Mouse (Mus musculus): ENCODE measurements around the gene Sall1.

Gene Sall1

GRCm38 (mm10) chr8:89043940-89044339, at the start of gene Sall1:
Gene Sall1, minus strand, starts transcription at chr8:89044162.
- no peak for DNase-seq (ENCODE audit: low read depth in 2 of 2, low spot score in 2 of 2)

GRCm38 (mm10) chr8:89089916-89090315, 46.0 kb upstream of the Sall1 start:
- no peak for DNase-seq (ENCODE audit: low read depth in 2 of 2, low spot score in 2 of 2)

DNA sequence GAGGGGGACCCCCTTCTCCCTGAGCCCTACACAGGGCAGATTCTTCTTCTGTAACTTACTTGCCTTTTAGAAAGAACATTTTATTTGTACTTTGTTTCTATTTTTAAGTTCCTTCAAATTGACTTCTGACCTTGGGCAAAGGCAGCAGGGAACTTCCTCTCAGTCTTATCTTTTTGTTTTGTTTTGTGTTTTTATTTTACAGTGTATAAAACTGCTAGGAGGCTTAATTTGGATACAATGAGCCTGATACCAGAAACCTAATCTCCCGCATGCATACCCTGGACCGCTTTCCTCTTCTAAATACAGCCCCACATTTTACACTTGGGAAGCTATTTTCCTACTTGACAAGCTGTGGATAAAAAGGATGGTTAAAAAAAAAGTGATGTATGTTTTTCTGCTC, 35.2 kb upstream of the Sall1 start:
- DNase-seq (ENCODE audit: low read depth in 2 of 2, low spot score in 2 of 2), result no peak

GRCm38 (mm10) chr8:89072968-89073382, 29.0 kb upstream of the Sall1 start:
- no peak for DNase-seq (ENCODE audit: low read depth in 2 of 2, low spot score in 2 of 2)

DNA sequence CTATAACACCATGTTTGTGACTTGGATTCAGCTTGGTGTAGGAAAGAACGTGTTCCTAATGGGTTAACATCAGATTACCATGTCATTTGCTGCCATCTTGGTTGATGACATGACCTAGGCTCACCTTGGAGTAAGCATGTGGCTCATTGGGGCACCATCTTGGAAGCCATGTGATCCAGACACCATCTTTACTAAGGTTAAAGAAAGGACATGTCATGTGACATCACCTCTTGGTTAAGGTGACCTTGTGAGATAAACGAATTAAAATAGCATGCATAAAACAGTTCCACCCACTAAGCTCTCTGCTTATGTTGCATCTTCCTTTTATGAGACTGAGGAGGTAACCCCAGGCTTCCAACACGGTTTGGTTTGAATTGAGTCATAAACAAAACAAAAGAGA, 23.5 kb upstream of the Sall1 start:
- no peak for DNase-seq (ENCODE audit: low read depth in 2 of 2, low spot score in 2 of 2)

- no peak for DNase-seq (ENCODE audit: low read depth in 2 of 2, low spot score in 2 of 2)
Measured at GRCm38 (mm10) chr8:89064042-89064441, 20.1 kb upstream of the Sall1 start.

- DNase-seq (ENCODE audit: low read depth in 2 of 2, low spot score in 2 of 2), result no peak
Measured at GRCm38 (mm10) chr8:89063366-89064040, 19.5 kb upstream of the Sall1 start.

GRCm38 (mm10) chr8:89060717-89061116, 16.8 kb upstream of the Sall1 start:
- no peak for DNase-seq (ENCODE audit: low read depth in 2 of 2, low spot score in 2 of 2)

GRCm38 (mm10) chr8:89059507-89059906, 15.5 kb upstream of the Sall1 start:
- DNase-seq (ENCODE audit: low read depth in 2 of 2, low spot score in 2 of 2), result no peak

DNA sequence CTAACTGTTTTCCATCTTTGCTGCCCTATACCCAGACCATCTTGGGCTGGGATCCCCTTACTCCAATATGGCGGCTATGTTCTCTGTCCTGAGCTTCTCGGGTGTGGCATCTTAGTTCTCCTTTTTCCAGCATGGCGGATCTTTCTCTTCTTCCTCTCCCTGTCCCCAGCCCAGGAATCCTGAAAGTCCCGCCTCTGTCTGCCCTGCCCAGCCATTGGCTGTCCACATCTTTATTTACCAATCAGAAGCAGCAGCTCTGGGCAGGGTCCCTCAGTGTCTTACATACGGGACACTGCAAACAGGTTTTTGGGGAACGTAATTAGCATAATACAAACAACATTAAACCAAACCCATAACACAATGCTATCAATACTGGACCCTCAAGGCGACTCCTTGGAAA, 8.9 kb upstream of the Sall1 start:
- no peak for DNase-seq (ENCODE audit: low read depth in 2 of 2, low spot score in 2 of 2)

GRCm38 (mm10) chr8:89046639-89047348, 2.8 kb upstream of the Sall1 start:
- no peak for DNase-seq (ENCODE audit: low read depth in 2 of 2, low spot score in 2 of 2)

DNA sequence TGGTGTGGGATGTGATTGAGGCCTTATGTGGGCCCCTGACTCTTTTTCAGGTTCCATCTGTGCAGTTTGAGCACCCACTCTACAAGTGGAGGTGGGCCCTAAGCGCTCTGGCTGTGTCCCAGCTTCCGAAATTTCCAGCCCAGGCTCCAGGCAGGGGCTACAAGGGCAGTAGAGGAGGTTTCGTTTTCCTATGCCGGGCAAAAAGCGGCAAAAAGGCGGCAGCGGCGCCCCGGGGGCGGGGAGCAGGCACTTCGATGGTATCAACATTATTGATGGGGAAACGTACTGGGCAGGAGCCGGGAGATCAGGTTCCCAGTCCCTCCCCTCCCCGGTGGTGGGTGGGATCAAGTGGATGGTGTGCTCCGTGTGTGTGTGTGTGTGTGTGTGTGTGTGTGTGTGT, 2.3 kb upstream of the Sall1 start:
- DNase-seq (ENCODE audit: low read depth in 2 of 2, low spot score in 2 of 2), result no peak

DNA sequence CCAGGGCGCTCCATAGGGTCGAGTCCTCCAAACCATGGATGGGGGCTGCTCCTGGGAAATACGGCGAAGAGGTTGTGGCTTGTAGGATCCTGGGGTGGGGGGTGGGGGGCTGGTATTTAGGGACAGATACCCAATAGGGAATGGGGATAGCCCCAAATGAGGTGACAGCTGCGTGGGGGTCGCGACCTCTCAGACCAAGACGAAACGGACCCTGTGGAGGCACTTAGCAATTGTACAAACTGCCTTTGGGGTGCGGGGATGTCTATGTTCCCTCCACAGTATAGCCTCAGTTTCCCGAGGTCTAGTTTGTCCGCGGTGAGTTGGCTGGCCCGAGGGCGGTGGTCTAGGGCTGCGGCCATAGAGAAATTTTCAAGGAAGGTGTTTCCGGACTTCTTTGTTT, 1.8 kb upstream of the Sall1 start:
- DNase-seq (ENCODE audit: low read depth in 2 of 2, low spot score in 2 of 2), result no peak

GRCm38 (mm10) chr8:89045218-89045601, 1.2 kb upstream of the Sall1 start:
- DNase-seq (ENCODE audit: low read depth in 2 of 2, low spot score in 2 of 2), result no peak

GRCm38 (mm10) chr8:89044511-89045217, 702 bp upstream of the Sall1 start:
- DNase-seq (ENCODE audit: low read depth in 2 of 2, low spot score in 2 of 2), result no peak

DNA sequence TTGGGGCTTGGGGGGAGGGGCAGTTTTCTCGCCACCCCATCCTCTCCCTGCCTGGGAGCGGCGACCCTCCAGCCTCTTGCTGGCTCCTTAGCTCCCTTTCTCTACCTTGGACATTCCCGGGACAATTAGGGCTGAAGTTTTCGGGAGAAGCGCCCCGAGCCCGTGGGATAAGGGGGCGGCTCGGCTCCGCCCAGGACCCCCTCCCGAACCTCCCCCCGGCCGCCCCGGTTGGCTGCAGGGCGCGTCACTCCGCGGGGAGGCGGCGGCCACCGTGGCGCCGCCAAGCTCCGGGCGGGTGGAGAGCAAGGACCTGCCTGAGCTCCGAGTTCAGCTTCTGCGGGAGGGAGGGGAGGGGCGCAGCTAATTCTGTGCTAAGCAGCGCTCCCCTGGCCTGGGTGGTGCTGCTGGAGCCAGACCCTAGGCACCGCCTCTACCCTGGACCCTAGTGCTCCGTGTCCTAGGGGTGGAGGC, 556 bp downstream of the Sall1 start:
- no peak for DNase-seq (ENCODE audit: low read depth in 2 of 2, low spot score in 2 of 2)

- DNase-seq (ENCODE audit: low read depth in 2 of 2, low spot score in 2 of 2), result no peak
Measured at GRCm38 (mm10) chr8:89042560-89043370, 1.2 kb downstream of the Sall1 start.

DNA sequence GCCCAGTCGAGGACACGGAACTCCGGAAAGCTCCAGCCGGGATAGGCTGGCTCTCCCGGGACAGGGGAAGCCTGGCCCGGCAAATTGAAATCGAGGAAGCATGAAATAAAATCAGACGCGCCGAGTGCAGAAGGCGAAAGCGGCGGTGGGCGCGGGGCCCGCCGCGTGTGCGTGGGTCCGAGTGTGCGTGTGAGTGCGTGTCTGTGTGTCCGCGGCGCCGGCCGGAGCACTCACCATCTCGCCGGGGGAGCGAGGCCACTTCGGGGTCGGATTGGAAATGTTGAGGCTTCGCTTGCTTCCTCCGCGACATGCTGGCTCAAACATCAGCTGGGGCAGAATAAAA, 1.9 kb downstream of the Sall1 start:
- no peak for DNase-seq (ENCODE audit: low read depth in 2 of 2, low spot score in 2 of 2)

GRCm38 (mm10) chr8:89041421-89042117, 2.4 kb downstream of the Sall1 start:
- no peak for DNase-seq (ENCODE audit: low read depth in 2 of 2, low spot score in 2 of 2)

DNA sequence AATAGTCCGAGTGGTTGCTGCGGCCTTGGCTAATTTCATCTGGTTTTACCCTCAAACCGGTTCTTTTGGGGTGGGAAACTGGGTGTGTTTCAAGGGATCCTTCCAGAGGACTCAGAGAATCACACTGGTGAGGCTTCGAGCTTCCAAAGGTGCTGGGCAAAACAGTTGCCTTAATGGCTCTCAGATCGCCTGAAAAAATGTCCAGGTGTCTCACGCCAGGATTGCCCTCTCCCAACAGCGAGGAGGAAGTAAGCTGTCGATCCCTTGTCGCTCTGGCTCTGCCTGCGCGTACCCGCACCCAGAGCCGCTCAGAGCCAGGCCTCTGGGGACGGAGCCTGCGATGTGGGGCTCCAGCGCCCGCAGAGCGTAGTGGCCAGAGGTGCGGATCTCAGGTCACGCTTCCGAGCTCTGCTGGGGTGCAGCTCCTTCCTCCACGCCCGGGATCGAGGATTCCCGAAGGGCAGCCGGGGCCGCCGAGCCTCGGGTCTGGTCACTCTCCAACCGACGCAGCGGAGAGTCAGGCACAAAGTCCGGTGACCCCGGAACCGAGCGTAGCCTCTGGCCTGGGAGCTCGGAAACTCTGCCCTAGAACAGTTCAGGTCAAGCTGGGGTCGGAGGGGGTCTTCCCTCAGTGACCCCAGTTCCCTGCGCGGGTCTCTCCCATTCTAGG, 3.1 kb downstream of the Sall1 start:
- DNase-seq (ENCODE audit: low read depth in 2 of 2, low spot score in 2 of 2), result no peak

Data from CD8-positive naive resting alpha-beta T cell, adult 2 months (primary cell).